Mouse (Mus musculus): ENCODE data around the gene Zc3hav1. TPM values are rescaled to one million over a fixed set of nuclear protein-coding genes. Genes with fewer than 3 reads are reported as not detected.

The Zc3hav1 gene
- polyA plus RNA-seq, 1 experiment from 2014 or later: 1.2 TPM

DNA sequence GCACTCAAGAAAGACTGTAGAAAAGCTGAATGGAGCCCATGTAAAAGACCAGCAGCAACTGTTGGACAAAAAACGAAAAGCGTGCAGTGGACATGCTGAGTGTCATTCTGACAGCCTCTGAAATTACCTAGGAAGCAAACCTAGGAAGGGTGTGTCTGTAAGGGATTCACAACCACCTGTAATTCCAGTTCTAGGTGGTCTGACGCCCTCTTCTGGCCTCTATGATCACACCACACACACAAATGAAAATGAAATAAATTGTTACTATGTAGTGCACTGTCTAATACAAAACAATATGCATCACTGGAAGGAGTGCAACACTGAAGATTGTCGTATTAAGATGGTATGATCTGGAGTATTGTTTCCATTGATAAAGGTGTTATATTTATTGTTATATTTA, 92.5 kb downstream of the Zc3hav1 start:
- H3K4me2 ChIP-seq: no peak overlapping the region
- 62% methylated on average over 4 of the region's 4 CpGs for WGBS
- no peaks in the 10 kb centered on the region for H3K36me3 ChIP-seq
- no peak overlapping the region for H3K27ac ChIP-seq
- no peak overlapping the region for H3K9ac ChIP-seq
- ATAC-seq (ENCODE audit: low FRiP score): no peak
- H3K4me3 ChIP-seq: no peak overlapping the region
- H3K4me1 ChIP-seq (replicated peaks): no peaks in the 10 kb centered on the region
- H3K9me3 ChIP-seq: no peaks in the 10 kb centered on the region
- no peaks in the 10 kb centered on the region for H3K27me3 ChIP-seq

DNA sequence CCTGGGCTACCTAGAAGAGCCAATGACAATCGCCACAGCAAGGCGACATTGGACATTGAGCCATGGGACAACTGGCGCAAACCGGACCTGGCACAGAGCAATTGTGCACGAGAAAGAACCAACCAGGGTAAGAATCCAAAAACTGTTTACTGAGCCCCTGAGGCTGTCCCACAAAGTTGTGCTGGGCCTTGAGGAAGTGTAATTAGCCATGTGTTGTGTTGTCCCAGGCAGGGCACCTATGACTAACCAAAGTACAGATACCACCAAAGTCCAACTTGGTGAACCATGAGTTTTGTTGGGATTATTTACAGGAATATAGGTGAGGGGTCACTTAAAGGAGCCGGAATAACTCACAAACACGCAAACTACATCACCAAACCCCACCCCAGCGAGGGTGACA, 96.9 kb downstream of the Zc3hav1 start:
- H3K4me1 ChIP-seq (replicated peaks): peaks cover 13% of the 10 kb centered on the region
- H3K27me3 ChIP-seq: no peaks in the 10 kb centered on the region
- no peaks in the 10 kb centered on the region for H3K9me3 ChIP-seq
- no peak for ATAC-seq (ENCODE audit: low FRiP score)
- H3K36me3 ChIP-seq: no peaks in the 10 kb centered on the region
- no peak overlapping the region for H3K4me2 ChIP-seq
- no peak overlapping the region for H3K9ac ChIP-seq
- H3K27ac ChIP-seq: no peak overlapping the region
- WGBS: 97% methylated on average over 8 of the region's 8 CpGs
- no peak overlapping the region for H3K4me3 ChIP-seq

- Histone ChIP-seq H3K4me1 (replicated peaks) (peaks cover 20% of the 10 kb centered on the region), H3K4me2 (no peak overlapping the region), H3K36me3 (no peaks in the 10 kb centered on the region), H3K27me3 (no peaks in the 10 kb centered on the region), H3K27ac (no peak overlapping the region), H3K4me3 (no peak overlapping the region), H3K9ac (no peak overlapping the region), H3K9me3 (no peaks in the 10 kb centered on the region)
- WGBS: 96% methylated on average over 4 of the region's 4 CpGs
- no peak for ATAC-seq (ENCODE audit: low FRiP score)
Observed at GRCm38 (mm10) chr6:38256793-38257192, 97.6 kb downstream of the Zc3hav1 start.

DNA sequence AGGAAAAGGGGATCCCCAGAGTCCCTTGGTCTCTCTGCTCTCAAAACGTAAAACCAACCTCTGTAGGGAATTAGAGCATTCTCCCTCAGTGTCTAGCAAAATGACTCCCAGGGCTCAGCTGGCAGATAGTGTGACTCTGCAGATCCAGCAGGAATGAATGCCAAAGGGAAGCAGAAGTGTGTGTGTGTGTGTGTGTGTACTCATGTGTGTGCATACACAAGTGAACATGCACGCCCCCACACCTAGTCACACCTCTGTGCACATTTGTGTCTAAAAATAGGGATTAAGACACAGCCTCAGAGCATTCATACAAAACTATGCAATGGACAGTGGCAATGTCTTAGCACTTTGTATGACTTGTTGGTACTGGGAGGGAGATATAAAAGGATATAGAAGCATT, 98.6 kb downstream of the Zc3hav1 start:
- no peak for ATAC-seq (ENCODE audit: low FRiP score)

More for the DNA sequence above, 98.6 kb downstream of the Zc3hav1 start:
- no peaks in the 10 kb centered on the region for H3K36me3 ChIP-seq
- H3K9me3 ChIP-seq: no peaks in the 10 kb centered on the region
- H3K9ac ChIP-seq: no peak overlapping the region
- no peak overlapping the region for H3K27ac ChIP-seq
- WGBS: 52% methylated on average over 2 of the region's 2 CpGs
- no peaks in the 10 kb centered on the region for H3K27me3 ChIP-seq
- peaks cover 30% of the 10 kb centered on the region for H3K4me1 ChIP-seq (replicated peaks)
- H3K4me3 ChIP-seq: no peak overlapping the region
- no peak overlapping the region for H3K4me2 ChIP-seq

Other genes with a start within 250 kb of the Zc3hav1 start
- not detected in 2 replicates for gene Tmem213, start 245.3 kb downstream of the Zc3hav1 start, polyA plus RNA-seq (2015; fragmentation: Nextera tagmentation; extraction: Ambion mirVana)
- gene Atp6v0a4, start 230.0 kb downstream of the Zc3hav1 start, polyA plus RNA-seq (2015; fragmentation: Nextera tagmentation; extraction: Ambion mirVana): 0.18 and 0.34 TPM in 2 replicates
- gene D630045J12Rik, start 100.6 kb downstream of the Zc3hav1 start, polyA plus RNA-seq (2015; fragmentation: Nextera tagmentation; extraction: Ambion mirVana): 13.4 and 14.0 TPM in 2 replicates
- 9.1 and 9.9 TPM in 2 replicates for gene Zc3hav1l, start 55.3 kb downstream of the Zc3hav1 start, polyA plus RNA-seq (2015; fragmentation: Nextera tagmentation; extraction: Ambion mirVana)
- gene Ttc26, start 26.9 kb upstream of the Zc3hav1 start, polyA plus RNA-seq (2015; fragmentation: Nextera tagmentation; extraction: Ambion mirVana): 6.7 and 7.3 TPM in 2 replicates
- gene Ubn2, start 79.3 kb upstream of the Zc3hav1 start, polyA plus RNA-seq (2015; fragmentation: Nextera tagmentation; extraction: Ambion mirVana): 25.6 and 27.8 TPM in 2 replicates
- gene Fmc1, start 178.9 kb upstream of the Zc3hav1 start, polyA plus RNA-seq (2015; fragmentation: Nextera tagmentation; extraction: Ambion mirVana): 161 and 163 TPM in 2 replicates
- 42.4 and 47.3 TPM in 2 replicates for gene Luc7l2, start 196.7 kb upstream of the Zc3hav1 start, polyA plus RNA-seq (2015; fragmentation: Nextera tagmentation; extraction: Ambion mirVana)

Measured in hindbrain, embryonic 13.5 days (tissue).